Mouse (Mus musculus): ENCODE measurements around the gene Rbm45.

Gene Rbm45

GRCm38 (mm10) chr2:76338215-76339156, 31.3 kb upstream of the Rbm45 start, which contains the start of gene Pde11a:
Pde11a (minus strand) TSS chr2:76338774.
- no peaks in the 10 kb centered on the region for H3K9me3 ChIP-seq (ENCODE audit: low read length)
- H3K4me1 ChIP-seq (replicated peaks; ENCODE audit: low read depth, low read length): peaks cover 17% of the 10 kb centered on the region
- no peak for TF ChIP-seq POU5F1 (IDR thresholded peaks at IDR 0.05; ENCODE audit: borderline replicate concordance, low read length)
- TF ChIP-seq CTCF (conservative IDR thresholded peaks at IDR 0.05; ENCODE audit: low read length): no peak
- TF ChIP-seq NANOG (IDR thresholded peaks at IDR 0.05; ENCODE audit: borderline replicate concordance, low read length): no peak
- H3K36me3 ChIP-seq (ENCODE audit: insufficient read depth, low read length): no peaks in the 10 kb centered on the region
- H3K27me3 ChIP-seq (ENCODE audit: insufficient read depth, low read length): peaks cover 42% of the 10 kb centered on the region
- peak within 1 kb of the TSS; percentile 82 for H3K4me3 ChIP-seq (replicated peaks; ENCODE audit: low read length)

- Histone ChIP-seq H3K9me3 (ENCODE audit: low read length) (peaks cover 2% of the 10 kb centered on the region; the same call in 1 of the 2 replicates), H3K4me1 (replicated peaks; ENCODE audit: low read depth, low read length) (peaks cover 13% of the 10 kb centered on the region), H3K36me3 (ENCODE audit: insufficient read depth, low read length) (no peaks in the 10 kb centered on the region), H3K4me3 (replicated peaks; ENCODE audit: low read length) (no peak overlapping the region), H3K27me3 (ENCODE audit: insufficient read depth, low read length) (peaks cover 28% of the 10 kb centered on the region)
- TF ChIP-seq POU5F1 (IDR thresholded peaks at IDR 0.05; ENCODE audit: borderline replicate concordance, low read length): no peak
- TF ChIP-seq CTCF (conservative IDR thresholded peaks at IDR 0.05; ENCODE audit: low read length): no peak
- no peak for TF ChIP-seq NANOG (IDR thresholded peaks at IDR 0.05; ENCODE audit: borderline replicate concordance, low read length)
Observed at GRCm38 (mm10) chr2:76342146-76342545, 27.6 kb upstream of the Rbm45 start.

- Histone ChIP-seq H3K4me1 (replicated peaks; ENCODE audit: low read depth, low read length) (0 out of 2 replicates have a peak, but pooled peaks cover 2% of the 10 kb centered on the region), H3K4me3 (replicated peaks; ENCODE audit: low read length) (no peak overlapping the region), H3K9me3 (ENCODE audit: low read length) (peaks cover 11% of the 10 kb centered on the region; the same call in 1 of the 2 replicates), H3K36me3 (ENCODE audit: insufficient read depth, low read length) (no peaks in the 10 kb centered on the region), H3K27me3 (ENCODE audit: insufficient read depth, low read length) (no peaks in the 10 kb centered on the region)
- TF ChIP-seq POU5F1 (IDR thresholded peaks at IDR 0.05; ENCODE audit: borderline replicate concordance, low read length): no peak
- TF ChIP-seq NANOG (IDR thresholded peaks at IDR 0.05; ENCODE audit: borderline replicate concordance, low read length): no peak
- no peak for TF ChIP-seq CTCF (conservative IDR thresholded peaks at IDR 0.05; ENCODE audit: low read length)
Observed at GRCm38 (mm10) chr2:76347839-76348238, 21.9 kb upstream of the Rbm45 start.

GRCm38 (mm10) chr2:76360226-76360625, 9.6 kb upstream of the Rbm45 start, which contains the start of gene Cyct:
Cyct (minus strand) TSS chr2:76360450.
- Histone ChIP-seq H3K4me3 (replicated peaks; ENCODE audit: low read length) (peak within 1 kb of the TSS; percentile 84), H3K36me3 (ENCODE audit: insufficient read depth, low read length) (no peaks in the 10 kb centered on the region), H3K27me3 (ENCODE audit: insufficient read depth, low read length) (no peaks in the 10 kb centered on the region), H3K4me1 (replicated peaks; ENCODE audit: low read depth, low read length) (no peaks in the 10 kb centered on the region; the same call in 1 of the 2 replicates), H3K9me3 (ENCODE audit: low read length) (no peaks in the 10 kb centered on the region)
- no peak for TF ChIP-seq NANOG (IDR thresholded peaks at IDR 0.05; ENCODE audit: borderline replicate concordance, low read length)
- TF ChIP-seq POU5F1 (IDR thresholded peaks at IDR 0.05; ENCODE audit: borderline replicate concordance, low read length): no peak
- no peak for TF ChIP-seq CTCF (conservative IDR thresholded peaks at IDR 0.05; ENCODE audit: low read length)

- Histone ChIP-seq H3K4me3 (replicated peaks; ENCODE audit: low read length) (no peak overlapping the region), H3K9me3 (ENCODE audit: low read length) (no peaks in the 10 kb centered on the region), H3K36me3 (ENCODE audit: insufficient read depth, low read length) (no peaks in the 10 kb centered on the region), H3K4me1 (replicated peaks; ENCODE audit: low read depth, low read length) (no peaks in the 10 kb centered on the region; the same call in 1 of the 2 replicates), H3K27me3 (ENCODE audit: insufficient read depth, low read length) (no peaks in the 10 kb centered on the region)
- TF ChIP-seq NANOG (IDR thresholded peaks at IDR 0.05; ENCODE audit: borderline replicate concordance, low read length) (no peak), CTCF (conservative IDR thresholded peaks at IDR 0.05; ENCODE audit: low read length) (peak; percentile 72), POU5F1 (IDR thresholded peaks at IDR 0.05; ENCODE audit: borderline replicate concordance, low read length) (no peak)
Observed at GRCm38 (mm10) chr2:76362111-76362510, 7.7 kb upstream of the Rbm45 start.

GRCm38 (mm10) chr2:76365811-76366210, 4.0 kb upstream of the Rbm45 start:
- no peaks in the 10 kb centered on the region for H3K36me3 ChIP-seq (ENCODE audit: insufficient read depth, low read length)
- H3K27me3 ChIP-seq (ENCODE audit: insufficient read depth, low read length): no peaks in the 10 kb centered on the region
- no peaks in the 10 kb centered on the region for H3K9me3 ChIP-seq (ENCODE audit: low read length)
- no peak for TF ChIP-seq CTCF (conservative IDR thresholded peaks at IDR 0.05; ENCODE audit: low read length)
- no peak for TF ChIP-seq POU5F1 (IDR thresholded peaks at IDR 0.05; ENCODE audit: borderline replicate concordance, low read length)
- TF ChIP-seq NANOG (IDR thresholded peaks at IDR 0.05; ENCODE audit: borderline replicate concordance, low read length): no peak
- no peak overlapping the region for H3K4me3 ChIP-seq (replicated peaks; ENCODE audit: low read length)
- peaks cover 10% of the 10 kb centered on the region for H3K4me1 ChIP-seq (replicated peaks; ENCODE audit: low read depth, low read length)

- no peak overlapping the region for H3K4me3 ChIP-seq (replicated peaks; ENCODE audit: low read length)
- H3K4me1 ChIP-seq (replicated peaks; ENCODE audit: low read depth, low read length): peaks cover 14% of the 10 kb centered on the region
- TF ChIP-seq POU5F1 (IDR thresholded peaks at IDR 0.05; ENCODE audit: borderline replicate concordance, low read length) (no peak), CTCF (conservative IDR thresholded peaks at IDR 0.05; ENCODE audit: low read length) (peak; percentile 67), NANOG (IDR thresholded peaks at IDR 0.05; ENCODE audit: borderline replicate concordance, low read length) (no peak)
- no peaks in the 10 kb centered on the region for H3K27me3 ChIP-seq (ENCODE audit: insufficient read depth, low read length)
- H3K36me3 ChIP-seq (ENCODE audit: insufficient read depth, low read length): peaks cover 10% of the 10 kb centered on the region
- no peaks in the 10 kb centered on the region for H3K9me3 ChIP-seq (ENCODE audit: low read length)
Observed at GRCm38 (mm10) chr2:76367188-76367922, 2.4 kb upstream of the Rbm45 start.
